Mouse (Mus musculus) lung, postnatal 0 days (tissue): Measurements from ENCODE around the gene Fam76a.

Experiments used
- CTCF ChIP-seq: IDR thresholded peaks from 2 replicates; pipeline ENCODE4 v1.5.1; 2016; ENCODE audit warnings: antibody characterized with exemption, mild to moderate bottlenecking
- EP300 ChIP-seq: IDR thresholded peaks from 2 replicates; pipeline ENCODE4 v1.6.1; 2016; ENCODE audit warnings: antibody characterized with exemption, mild to moderate bottlenecking, control low read depth

GRCm38 (mm10) chr4:132898197-132898596 lies 24.2 kb downstream of the Fam76a start:
- TF ChIP-seq CTCF (no peak), EP300 (no peak)
